Mouse (Mus musculus): ENCODE data around the gene Gm20604. TPM values are rescaled to one million over a fixed set of nuclear protein-coding genes. Genes with fewer than 3 reads are reported as not detected.

The Gm20604 gene
- polyA plus RNA-seq, 1 experiment: 2.8 TPM

GRCm38 (mm10) chr12:102713153-102713865, 45.2 kb downstream of the Gm20604 start:
- DNase-seq: no peak
- WGBS: 53% methylated on average over 20 of the region's 20 CpGs
- Histone ChIP-seq H3K4me1 (ENCODE audit: control insufficient read depth, insufficient read depth, low read length) (no peaks in the 10 kb centered on the region), H3K4me3 (replicated peaks; ENCODE audit: extremely low read depth, low read depth, low read length) (no peak overlapping the region)
- no peak for TF ChIP-seq CTCF (IDR thresholded peaks at IDR 0.05; ENCODE audit: insufficient read depth, low read length)
- no peak for TF ChIP-seq POLR2A (IDR thresholded peaks at IDR 0.05; ENCODE audit: borderline replicate concordance, extremely low read depth, low read depth, low read length)

DNA sequence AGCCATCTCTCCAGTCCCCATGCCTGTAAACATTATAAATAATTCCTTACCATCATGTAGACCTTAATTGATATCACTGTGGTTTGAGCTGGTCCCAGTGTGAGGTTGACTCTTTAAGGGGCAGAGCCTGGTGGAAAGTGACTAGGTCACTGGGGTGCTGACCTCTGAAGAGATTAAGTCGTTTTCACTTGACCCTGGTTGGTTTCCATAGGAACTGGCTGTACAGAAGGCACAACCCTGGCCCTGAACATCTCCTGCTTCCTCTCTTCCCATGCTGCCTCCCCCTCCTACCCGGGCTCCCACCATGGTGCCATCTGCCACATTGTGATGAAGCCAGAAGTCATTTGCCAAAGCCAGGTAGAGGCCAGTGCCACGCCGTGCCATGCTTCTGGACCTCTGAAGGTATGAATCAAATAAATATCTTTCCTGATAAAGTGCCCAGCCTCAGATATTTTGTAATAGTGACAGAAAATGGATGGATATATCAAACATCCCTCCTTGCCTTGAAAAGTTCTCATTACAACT, 47.6 kb downstream of the Gm20604 start:
- 70% methylated on average over 4 of the region's 4 CpGs for WGBS
- TF ChIP-seq CTCF (IDR thresholded peaks at IDR 0.05; ENCODE audit: insufficient read depth, low read length) (no peak), POLR2A (IDR thresholded peaks at IDR 0.05; ENCODE audit: borderline replicate concordance, extremely low read depth, low read depth, low read length) (no peak)
- Histone ChIP-seq H3K4me3 (replicated peaks; ENCODE audit: extremely low read depth, low read depth, low read length) (no peak overlapping the region), H3K4me1 (ENCODE audit: control insufficient read depth, insufficient read depth, low read length) (no peaks in the 10 kb centered on the region)
- no peak for DNase-seq

- Histone ChIP-seq H3K4me1 (ENCODE audit: control insufficient read depth, insufficient read depth, low read length) (0 out of 2 replicates have a peak, but pooled peaks cover 2% of the 10 kb centered on the region), H3K4me3 (replicated peaks; ENCODE audit: extremely low read depth, low read depth, low read length) (no peak overlapping the region)
- DNase-seq: no peak
- TF ChIP-seq POLR2A (IDR thresholded peaks at IDR 0.05; ENCODE audit: borderline replicate concordance, extremely low read depth, low read depth, low read length) (no peak), CTCF (IDR thresholded peaks at IDR 0.05; ENCODE audit: insufficient read depth, low read length) (no peak)
- 83% methylated on average over 5 of the region's 5 CpGs for WGBS
These were observed 48.6 kb downstream of the Gm20604 start for GRCm38 (mm10) chr12:102709896-102710295.

DNA sequence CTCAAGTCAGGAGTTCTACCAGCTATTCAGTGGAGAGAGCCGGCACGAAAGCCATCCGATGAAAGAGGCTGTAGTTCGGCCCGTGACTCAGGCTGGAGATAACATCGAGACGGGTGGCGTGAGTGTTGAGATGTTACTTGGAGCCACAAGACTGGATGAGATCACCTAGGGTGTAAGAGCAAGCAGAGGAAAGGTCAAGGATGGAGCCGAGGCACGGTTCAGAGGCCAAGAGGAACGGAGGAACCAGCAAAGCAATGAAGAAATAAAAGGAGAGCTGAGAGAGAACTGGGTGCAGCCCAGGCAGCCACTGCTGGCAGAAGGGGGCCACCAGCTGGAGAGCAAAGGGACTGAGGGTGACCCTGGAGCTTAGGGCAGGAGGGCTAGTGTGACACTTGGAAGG, 50.3 kb downstream of the Gm20604 start:
- peaks cover 9% of the 10 kb centered on the region; the same call in 1 of the 2 replicates for H3K4me1 ChIP-seq (ENCODE audit: control insufficient read depth, insufficient read depth, low read length)
- no peak for DNase-seq
- 65% methylated on average over 11 of the region's 11 CpGs for WGBS
- 0 out of 2 replicates have a peak, but pooled peaks have one; percentile 20 for TF ChIP-seq CTCF (IDR thresholded peaks at IDR 0.05; ENCODE audit: insufficient read depth, low read length)
- no peak for TF ChIP-seq POLR2A (IDR thresholded peaks at IDR 0.05; ENCODE audit: borderline replicate concordance, extremely low read depth, low read depth, low read length)
- H3K4me3 ChIP-seq (replicated peaks; ENCODE audit: extremely low read depth, low read depth, low read length): no peak overlapping the region

DNA sequence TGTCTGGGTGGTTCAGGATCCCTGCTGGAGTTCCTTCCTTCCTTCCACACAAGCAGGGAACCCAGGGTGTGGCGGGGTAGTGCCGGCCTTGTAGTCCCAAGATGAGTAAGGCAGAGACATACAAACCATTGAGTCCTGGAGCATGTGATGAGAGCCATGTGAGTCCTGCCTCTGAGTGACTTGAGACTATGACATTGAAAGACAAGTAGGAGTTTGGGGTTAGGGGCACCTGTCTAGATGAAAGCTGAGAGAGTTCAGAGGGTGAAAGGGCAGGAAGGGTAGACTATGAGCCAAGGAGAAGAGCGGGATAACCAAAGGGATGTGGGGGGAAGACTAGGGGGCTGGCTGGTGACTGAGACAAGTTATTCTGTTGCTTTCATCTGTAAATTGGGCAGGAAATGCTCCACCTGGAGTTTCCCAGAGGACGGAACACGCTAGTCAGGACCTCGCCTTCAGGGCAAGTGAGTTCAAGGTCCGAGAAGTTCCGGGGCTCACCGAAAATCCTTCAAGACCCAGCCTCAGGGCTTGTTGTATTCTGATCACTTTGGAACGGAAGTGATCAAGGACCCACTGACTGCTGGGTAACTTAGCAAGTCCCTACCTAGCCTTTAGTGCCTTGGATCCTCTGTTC, 51.5 kb downstream of the Gm20604 start:
- WGBS: 87% methylated on average over 10 of the region's 10 CpGs
- Histone ChIP-seq H3K4me1 (ENCODE audit: control insufficient read depth, insufficient read depth, low read length) (peaks cover 11% of the 10 kb centered on the region; the same call in 1 of the 2 replicates), H3K4me3 (replicated peaks; ENCODE audit: extremely low read depth, low read depth, low read length) (no peak overlapping the region)
- no peak for TF ChIP-seq CTCF (IDR thresholded peaks at IDR 0.05; ENCODE audit: insufficient read depth, low read length)
- no peak for TF ChIP-seq POLR2A (IDR thresholded peaks at IDR 0.05; ENCODE audit: borderline replicate concordance, extremely low read depth, low read depth, low read length)
- no peak for DNase-seq

- Histone ChIP-seq H3K4me3 (replicated peaks; ENCODE audit: extremely low read depth, low read depth, low read length) (no peak overlapping the region), H3K4me1 (ENCODE audit: control insufficient read depth, insufficient read depth, low read length) (peaks cover 11% of the 10 kb centered on the region; the same call in 1 of the 2 replicates)
- no peak for DNase-seq
- WGBS: 58% methylated on average over 6 of the region's 6 CpGs
- TF ChIP-seq POLR2A (IDR thresholded peaks at IDR 0.05; ENCODE audit: borderline replicate concordance, extremely low read depth, low read depth, low read length): no peak
- no peak for TF ChIP-seq CTCF (IDR thresholded peaks at IDR 0.05; ENCODE audit: insufficient read depth, low read length)
These were observed 52.4 kb downstream of the Gm20604 start for GRCm38 (mm10) chr12:102705906-102706640.

DNA sequence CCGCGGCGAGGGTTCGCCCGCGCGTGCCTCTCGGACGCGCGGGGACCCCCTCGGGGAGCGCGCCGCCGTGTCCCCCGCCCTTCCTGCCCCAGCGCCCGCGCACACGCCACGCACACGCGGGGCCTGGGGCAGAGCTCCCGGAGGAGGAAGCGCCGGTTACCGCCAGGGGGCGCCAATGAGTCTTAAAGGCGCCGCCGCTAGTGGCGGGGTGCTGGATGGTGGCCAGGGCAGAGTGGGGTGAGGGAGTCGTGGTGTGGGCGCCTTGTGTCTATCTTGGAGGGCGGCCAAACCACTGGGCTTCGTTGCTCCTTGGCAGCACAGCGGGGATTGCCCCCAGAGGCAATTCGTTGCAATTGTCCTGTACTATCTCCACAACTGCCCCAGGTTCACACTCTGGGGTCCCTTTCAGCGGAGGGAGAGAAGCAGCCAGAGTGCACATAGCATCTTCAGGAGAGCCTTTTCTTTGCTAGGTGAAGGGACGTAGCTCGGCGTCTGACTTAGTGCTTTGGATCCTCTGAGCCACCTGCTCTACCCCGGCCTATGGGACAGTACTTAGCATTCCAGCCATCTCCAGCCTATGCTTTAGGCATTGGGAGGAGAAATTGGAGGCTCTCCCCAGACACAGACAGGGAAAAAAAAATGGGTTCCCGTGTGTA, 53.1 kb downstream of the Gm20604 start:
- peak; percentile 31; the same call in 1 of the 2 replicates for TF ChIP-seq CTCF (IDR thresholded peaks at IDR 0.05; ENCODE audit: insufficient read depth, low read length)
- TF ChIP-seq POLR2A (IDR thresholded peaks at IDR 0.05; ENCODE audit: borderline replicate concordance, extremely low read depth, low read depth, low read length): no peak
- DNase-seq: peak; percentile 87
- 3% methylated on average over 45 of the region's 45 CpGs for WGBS
- Histone ChIP-seq H3K4me1 (ENCODE audit: control insufficient read depth, insufficient read depth, low read length) (peaks cover 11% of the 10 kb centered on the region; the same call in 1 of the 2 replicates), H3K4me3 (replicated peaks; ENCODE audit: extremely low read depth, low read depth, low read length) (peak overlapping the region; percentile 66)

GRCm38 (mm10) chr12:102704457-102705198, 53.8 kb downstream of the Gm20604 start, which contains the start of gene Itpk1:
TSS of gene Itpk1 (minus strand) at chr12:102704930.
- 1% methylated on average over 103 of the region's 105 CpGs for WGBS
- peaks cover 11% of the 10 kb centered on the region; the same call in 1 of the 2 replicates for H3K4me1 ChIP-seq (ENCODE audit: control insufficient read depth, insufficient read depth, low read length)
- TF ChIP-seq CTCF (IDR thresholded peaks at IDR 0.05; ENCODE audit: insufficient read depth, low read length) (no peak), POLR2A (IDR thresholded peaks at IDR 0.05; ENCODE audit: borderline replicate concordance, extremely low read depth, low read depth, low read length) (no peak)
- H3K4me3 ChIP-seq (replicated peaks; ENCODE audit: extremely low read depth, low read depth, low read length): peak within 1 kb of the TSS; percentile 76
- peak; percentile 57 for DNase-seq
